Mouse (Mus musculus) adipose tissue, adult 10 weeks (tissue): Measurements from ENCODE around the gene Ctbs. TPM values are rescaled to one million over a fixed set of nuclear protein-coding genes. Genes with fewer than 3 reads are reported as not detected.

Source experiments
- polyA plus RNA-seq: library from polyadenylated mRNA; stranded (reverse); fragments of 350-450 nt; fragmentation: Illumina TruSeq; extraction: RNeasy Lipid Tissue Mini Kit (QIAGEN cat#74804); gene quantifications from one replicate; pipeline ENCODE4 v1.2.3, GENCODE M21; 2014; ENCODE audit warnings: low read depth, low replicate concordance

Ctbs gene
- 14.7 TPM for polyA plus RNA-seq

GRCm38 (mm10) chr3:146449745-146450250 lies at the start of gene Ctbs:
Gene Ctbs (plus strand): TSS chr3:146449795.

DNA sequence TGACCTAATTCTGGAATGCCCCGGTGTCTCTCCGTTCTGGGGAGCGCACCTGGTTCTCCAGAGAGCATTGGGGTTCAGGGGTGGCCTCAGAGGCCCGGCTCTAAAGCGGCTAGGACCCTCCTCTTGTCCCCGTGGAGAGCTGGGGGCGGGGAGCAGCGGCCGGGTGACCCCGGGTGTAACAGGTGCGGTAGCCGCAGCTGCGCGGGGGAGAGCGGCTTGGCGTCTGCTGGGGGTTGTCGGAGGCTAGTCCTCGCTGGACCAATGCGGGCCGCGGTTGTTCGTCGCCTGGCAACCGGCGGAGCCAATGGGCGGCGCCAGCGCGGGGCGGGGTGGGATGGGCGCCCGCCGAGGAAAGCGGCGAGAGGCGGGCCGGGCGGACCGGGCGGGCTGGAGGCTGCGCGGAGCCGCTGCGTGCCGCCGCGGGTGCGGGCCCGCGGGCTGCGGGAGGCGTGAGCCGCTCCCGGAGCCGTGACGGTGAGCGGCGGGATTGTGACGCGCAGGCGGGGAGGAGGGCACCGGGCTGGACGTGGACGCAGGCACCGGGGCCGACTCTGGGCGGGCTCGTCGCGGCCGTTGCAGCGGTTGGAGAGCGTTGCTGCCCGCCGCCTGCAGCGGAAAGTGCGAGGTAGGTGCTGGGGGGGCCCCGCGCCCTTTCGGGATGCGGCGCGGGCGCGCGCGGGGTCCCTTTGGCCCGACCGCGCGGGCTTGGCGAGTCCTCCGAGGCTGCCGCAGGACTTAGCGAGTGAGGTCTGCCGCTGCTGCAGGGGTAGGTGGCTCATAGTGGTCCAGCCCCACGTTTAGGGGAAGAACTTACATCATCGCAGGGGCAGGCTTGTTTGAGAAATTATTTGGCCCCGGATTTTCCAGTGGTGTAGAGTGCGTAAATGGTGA lies 45.0 kb upstream of the Ctbs start, which contains the start of gene Ssx2ip:
Gene Ssx2ip (plus strand): TSS at position 332 of the 891 bp plus-strand sequence.

GRCm38 (mm10) chr3:146499431-146500002 lies 49.9 kb downstream of the Ctbs start, which contains the start of the genes Spata1 and Gng5:
Gene Spata1 (minus strand): TSS chr3:146499753.
Gene Gng5 (plus strand): TSS chr3:146499807.

Other genes starting within 250 kb of the Ctbs start
- gene Lpar3, start 228.8 kb upstream of the Ctbs start, polyA plus RNA-seq = 0.82 TPM
- gene Ssx2ip, start 45.2 kb upstream of the Ctbs start, polyA plus RNA-seq = 25.8 TPM
- gene Spata1, start 50.0 kb downstream of the Ctbs start, polyA plus RNA-seq = 14.6 TPM
- 632 TPM for gene Gng5, start 50.0 kb downstream of the Ctbs start, polyA plus RNA-seq
- 27.2 TPM for gene Rpf1, start 71.6 kb downstream of the Ctbs start, polyA plus RNA-seq
- gene Uox, start 120.6 kb downstream of the Ctbs start, polyA plus RNA-seq = 4.8 TPM
- gene Dnase2b, start 165.8 kb downstream of the Ctbs start, polyA plus RNA-seq = 1.1 TPM
- 11.2 TPM for gene 4930503B20Rik, start 201.5 kb downstream of the Ctbs start, polyA plus RNA-seq
- 3.5 TPM for gene Samd13, start 235.8 kb downstream of the Ctbs start, polyA plus RNA-seq